Mouse (Mus musculus) right cerebral cortex, postnatal 25 days (tissue): ENCODE data around the gene Ndufc2.
"Not testable (repeated sequence)": the region's sequence is repeated elsewhere in the genome, so short reads cannot be mapped to it uniquely, and the experiment has no call there.

Experiments used
- DNase-seq: peaks from one replicate; pipeline ENCODE4 v3.0.0; 2022

Gene Ndufc2

DNA sequence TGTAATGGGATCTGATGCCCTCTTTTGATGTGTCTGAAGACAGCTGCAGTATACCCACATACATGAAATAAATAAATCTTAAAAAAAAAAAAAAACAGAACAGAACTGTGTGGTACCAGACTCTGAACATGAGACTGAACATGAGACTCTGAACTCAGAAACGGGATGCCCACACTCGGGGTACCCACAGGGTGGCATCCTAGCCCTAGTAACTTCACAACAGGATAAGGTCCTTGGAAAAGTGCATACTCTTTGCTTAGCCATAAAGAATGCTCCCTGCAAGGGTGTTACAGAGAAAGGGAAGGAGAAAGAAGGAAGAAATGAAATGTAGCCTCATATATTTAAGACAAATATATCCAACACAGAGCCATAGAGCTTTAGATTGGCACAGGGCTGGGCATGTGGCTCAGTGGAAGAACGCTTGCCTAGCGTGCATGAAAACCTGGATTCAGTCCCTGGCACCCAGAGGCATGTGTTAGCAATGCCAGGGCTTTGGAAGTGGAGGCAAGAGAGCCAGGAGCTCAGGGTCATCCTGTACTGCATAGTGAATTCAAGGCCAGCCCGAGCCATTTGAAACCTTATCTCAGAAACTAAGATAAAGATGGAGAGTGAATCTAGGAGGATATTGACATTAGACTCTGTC is 28.1 kb downstream of the Ndufc2 start:
- DNase-seq, result no peak

GRCm38 (mm10) chr7:97429705-97430104 is 29.9 kb downstream of the Ndufc2 start:
- no peak for DNase-seq

- DNase-seq, result not testable (repeated sequence)
Measured at GRCm38 (mm10) chr7:97433517-97433916, 33.7 kb downstream of the Ndufc2 start.

GRCm38 (mm10) chr7:97434517-97434916 is 34.7 kb downstream of the Ndufc2 start:
- no peak for DNase-seq

DNA sequence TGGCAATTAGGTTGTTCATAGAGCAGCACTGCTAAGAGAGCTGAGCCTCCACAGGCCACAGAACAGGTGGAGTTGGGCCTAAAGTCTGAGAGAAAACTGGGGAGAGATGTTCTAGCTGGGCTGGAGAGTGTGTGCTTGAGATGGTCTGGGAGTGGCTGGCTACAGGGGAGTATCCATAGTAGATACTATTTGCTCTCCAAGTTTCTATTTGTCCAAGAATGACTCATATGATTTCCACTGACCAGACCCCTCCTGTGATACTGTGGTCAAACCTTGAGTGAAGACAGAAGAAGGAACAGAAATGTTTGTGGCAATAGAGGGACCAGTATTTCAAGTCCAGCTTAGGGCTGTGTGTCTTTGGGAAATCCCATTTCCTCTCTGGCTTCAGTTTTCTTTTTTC is 39.2 kb downstream of the Ndufc2 start:
- DNase-seq, result no peak

DNA sequence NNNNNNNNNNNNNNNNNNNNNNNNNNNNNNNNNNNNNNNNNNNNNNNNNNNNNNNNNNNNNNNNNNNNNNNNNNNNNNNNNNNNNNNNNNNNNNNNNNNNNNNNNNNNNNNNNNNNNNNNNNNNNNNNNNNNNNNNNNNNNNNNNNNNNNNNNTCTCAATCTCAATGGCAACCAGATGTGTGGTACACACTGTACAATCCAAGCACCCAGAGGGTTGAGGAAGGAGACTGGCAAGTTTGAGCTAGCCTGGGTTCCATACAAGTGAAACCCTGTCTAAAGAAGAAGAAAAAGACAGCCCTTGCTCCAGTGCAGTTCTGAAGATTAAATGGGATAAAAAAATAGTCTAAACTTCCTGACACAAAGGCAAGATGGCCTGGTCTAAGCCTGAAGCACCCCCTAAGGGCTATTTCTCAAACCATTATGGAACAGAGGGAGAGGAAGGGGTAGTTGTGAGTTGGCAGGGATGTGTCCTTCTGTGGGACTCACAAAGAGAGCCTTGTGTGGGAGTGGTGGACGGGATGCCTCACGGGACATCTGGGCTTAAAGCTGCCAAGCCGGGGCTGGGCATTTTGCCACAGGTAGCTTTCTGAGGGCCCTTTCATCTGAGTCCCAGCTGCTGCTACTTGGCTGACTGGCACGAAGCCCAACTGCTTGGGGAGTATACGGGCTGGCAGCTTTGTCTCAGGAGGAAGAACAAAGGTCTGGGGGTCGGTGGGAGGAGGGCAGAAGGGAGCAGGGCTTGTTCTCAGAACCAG is 46.5 kb downstream of the Ndufc2 start:
- DNase-seq, result peak; percentile 85

DNA sequence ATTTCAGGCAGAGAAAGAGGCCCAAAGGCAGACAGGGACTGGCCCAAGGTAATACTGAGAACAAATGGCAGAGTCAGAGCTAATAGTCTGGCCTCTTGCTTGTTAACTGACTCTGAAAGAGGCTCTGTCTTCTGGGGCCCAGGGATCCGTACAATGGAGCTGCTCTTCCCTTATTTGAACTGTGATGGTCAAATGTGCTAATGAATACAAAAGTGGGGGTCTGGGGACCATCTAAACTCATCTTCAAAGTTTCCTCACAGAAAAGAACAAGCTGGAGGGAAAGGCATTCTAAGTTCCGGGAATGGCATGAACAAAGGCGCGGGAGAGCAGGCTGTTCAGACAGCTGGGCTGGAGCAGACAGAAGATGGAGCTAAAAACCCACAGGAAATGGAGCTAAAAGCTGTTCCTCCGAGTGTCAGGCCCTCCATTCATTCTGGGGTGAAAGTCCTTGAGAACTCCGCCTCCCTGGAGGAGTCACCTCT is 47.3 kb downstream of the Ndufc2 start:
- DNase-seq, result peak; percentile 7

- DNase-seq, result not testable (repeated sequence)
Measured at GRCm38 (mm10) chr7:97451023-97451422, 51.2 kb downstream of the Ndufc2 start, which contains the start of gene Kctd14. Kctd14 (plus strand) TSS chr7:97451323.

DNA sequence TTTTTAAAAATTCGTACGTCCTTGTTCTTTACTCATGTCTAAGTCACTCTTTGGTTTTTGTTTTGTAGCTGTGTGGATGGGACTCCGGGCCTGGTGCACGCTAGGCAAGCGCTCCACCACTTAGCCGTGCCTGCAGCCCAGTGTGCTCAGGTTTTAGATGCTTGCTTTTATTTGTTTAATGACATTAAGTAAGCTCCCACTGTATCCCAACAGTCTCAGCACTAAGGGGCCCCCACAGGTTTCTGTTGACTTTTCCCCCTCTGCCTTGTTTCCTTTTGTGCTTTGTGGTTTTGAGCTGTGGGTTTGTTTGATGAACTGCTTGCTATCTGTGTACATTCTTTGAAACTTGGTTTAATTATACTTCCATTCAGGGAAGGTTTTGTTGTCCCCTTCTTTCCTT is 52.4 kb downstream of the Ndufc2 start:
- no peak for DNase-seq

DNA sequence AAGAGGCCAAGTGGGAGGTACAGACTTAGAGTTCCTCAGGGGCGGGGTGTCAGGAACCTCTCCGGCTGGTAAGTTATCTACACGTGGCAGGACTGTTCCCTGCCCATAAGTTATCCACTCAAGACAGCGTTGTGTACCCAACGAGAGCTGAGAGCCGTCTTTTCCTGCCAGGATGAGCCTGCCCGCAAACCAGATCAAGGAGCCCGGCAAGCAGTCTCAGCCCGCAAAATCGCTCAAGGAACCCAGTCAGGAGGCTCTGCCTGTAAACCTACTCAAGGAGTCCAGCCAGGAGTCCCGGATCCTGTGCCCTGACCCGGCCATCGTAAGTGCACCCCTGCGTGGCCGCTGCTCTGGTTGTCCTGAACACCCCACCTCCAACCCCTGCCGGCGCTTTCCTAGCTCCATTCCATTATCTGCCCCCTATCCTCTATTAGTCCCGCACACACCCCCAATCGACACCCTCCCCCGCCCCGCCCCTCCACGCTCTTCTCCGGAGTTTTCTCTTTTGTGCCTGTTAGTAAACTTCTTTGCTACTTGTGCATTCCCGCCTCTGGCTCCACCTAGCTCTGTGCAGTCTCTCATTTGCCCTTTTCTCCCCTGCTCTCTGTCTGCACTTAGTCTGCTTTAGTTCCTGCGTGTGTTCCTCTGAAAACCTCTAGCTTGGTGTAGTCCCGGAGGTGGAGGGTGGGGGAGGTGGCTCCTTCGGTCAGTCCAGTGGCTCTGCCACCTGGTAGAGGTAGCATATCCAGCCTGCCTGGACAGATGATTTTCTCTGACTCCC is 53.5 kb downstream of the Ndufc2 start:
- no peak for DNase-seq

- DNase-seq, result no peak
Measured at GRCm38 (mm10) chr7:97454795-97455194, 55.0 kb downstream of the Ndufc2 start.

- no peak for DNase-seq
Measured at GRCm38 (mm10) chr7:97455577-97455976, 55.8 kb downstream of the Ndufc2 start.
